Mouse (Mus musculus) kidney, adult 2 months (tissue): ENCODE measurements around the gene Gzmb. TPM values are rescaled to one million over a fixed set of nuclear protein-coding genes. Genes with fewer than 3 reads are reported as not detected.
"Not testable (repeated sequence)": the region's sequence is repeated elsewhere in the genome, so short reads cannot be mapped to it uniquely, and the experiment has no call there.

Source experiments
- DNase-seq: peaks from one replicate; pipeline ENCODE4 v3.0.0; 2021
- H3K27ac ChIP-seq: fragments of 200-500 bp; 2 replicates; pipeline ENCODE4 v1.5.1; 2012; ENCODE audit warnings: low read depth, low read length, control low read depth, inconsistent platforms; ENCODE audit not compliant: insufficient read depth
- H3K27me3 ChIP-seq: fragments of 200-500 bp; replicated peaks from 2 replicates; pipeline ENCODE4 v1.6.1; 2012; ENCODE audit warnings: mild to moderate bottlenecking, moderate library complexity, low read length, inconsistent platforms; ENCODE audit not compliant: control insufficient read depth, insufficient read depth
- H3K36me3 ChIP-seq: fragments of 200-500 bp; 2 replicates; pipeline ENCODE4 v1.6.1; 2012; ENCODE audit warnings: mild to moderate bottlenecking, moderate library complexity, low read length, inconsistent platforms; ENCODE audit not compliant: control insufficient read depth, insufficient read depth
- H3K4me1 ChIP-seq: fragments of 200-500 bp; 2 replicates; pipeline ENCODE4 v1.6.1; 2011; ENCODE audit warnings: low read length; ENCODE audit not compliant: control insufficient read depth, insufficient read depth
- H3K4me3 ChIP-seq: fragments of 200-500 bp; 2 replicates; pipeline ENCODE4 v1.5.1; 2011; ENCODE audit warnings: mild to moderate bottlenecking, low read depth, low read length, control low read depth; ENCODE audit not compliant: insufficient read depth
- CTCF ChIP-seq: fragments of 200-500 bp; conservative IDR thresholded peaks from 2 replicates; pipeline ENCODE4 v1.5.1; 2011; ENCODE audit warnings: low read depth, mild to moderate bottlenecking, control low read depth, low read length, moderate library complexity, mixed read lengths; ENCODE audit not compliant: insufficient read depth, insufficient read length
- POLR2A ChIP-seq: fragments of 200-500 bp; IDR thresholded peaks from one replicate; pipeline ENCODE4 v1.6.1; 2011; ENCODE audit warnings: low read depth, low read length, control low read depth
- WGBS: fragments of 180-500 bp; shearing (Covaris S2); methylation state at CpG from one replicate; pipeline ENCODE4 v1.1.7; 2018; 5-methylcytosine and 5-hydroxymethylcytosine counted together
- polyA plus RNA-seq: library from polyadenylated mRNA; depleted of rRNA; stranded (reverse); fragments of >200 nt; gene quantifications from 2 replicates; pipeline ENCODE4 v1.2.3, GENCODE M21; 2012; rRNA removed

The Gzmb gene
- polyA plus RNA-seq = 0.30 and 0.41 TPM in 2 replicates

DNA sequence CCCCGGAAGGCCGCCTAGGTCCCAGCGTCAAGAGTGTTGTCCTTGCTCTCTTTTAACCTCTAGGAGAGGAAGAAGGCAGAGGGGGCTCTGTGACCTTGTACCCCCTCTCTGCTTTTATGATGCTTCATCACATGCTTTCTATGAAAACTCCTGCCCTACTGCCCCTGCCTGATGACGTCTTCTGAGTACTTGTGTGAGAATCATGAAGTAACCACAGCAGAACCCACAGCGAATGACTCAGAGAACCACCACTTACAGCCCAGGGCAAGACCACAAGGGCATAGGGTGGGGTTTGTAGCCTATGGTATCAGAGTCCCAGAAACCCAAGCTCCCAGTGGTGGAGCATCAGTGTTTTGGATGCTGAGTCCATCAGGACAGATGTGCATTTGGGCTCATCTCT is at the start of gene Gzmb:
Gzmb (minus strand) TSS at position 108 of the 400 bp plus-strand sequence.
- Histone ChIP-seq H3K36me3 (no peaks in the 10 kb centered on the region), H3K27ac (no peak within 1 kb of the TSS), H3K27me3 (no peaks in the 10 kb centered on the region), H3K4me1 (no peaks in the 10 kb centered on the region), H3K4me3 (no peak within 1 kb of the TSS)
- 89% methylated on average over 5 of the region's 5 CpGs for WGBS
- DNase-seq = no peak
- TF ChIP-seq POLR2A (no peak), CTCF (no peak)

DNA sequence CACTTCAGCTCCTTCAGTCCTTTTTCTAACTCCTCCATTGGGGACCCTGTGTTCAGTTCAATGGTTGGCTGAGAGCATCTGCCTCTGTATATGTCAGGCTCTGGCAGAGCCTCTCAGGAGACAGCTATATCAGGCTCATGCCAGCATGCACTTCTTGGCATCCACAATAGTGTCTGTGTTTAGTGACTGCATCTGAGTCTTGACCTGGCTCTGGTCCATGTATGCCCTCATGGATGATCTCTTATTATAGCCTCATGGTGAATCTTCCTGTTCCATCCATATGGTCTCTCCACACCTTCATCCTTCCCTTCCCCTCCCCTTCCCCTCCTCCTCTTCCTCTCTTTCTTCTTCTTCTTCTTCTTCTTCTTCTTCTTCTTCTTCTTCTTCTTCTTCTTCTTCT is 49.7 kb upstream of the Gzmb start:
- H3K27me3 ChIP-seq, H3K36me3 ChIP-seq, H3K4me3 ChIP-seq, H3K4me1 ChIP-seq, H3K27ac ChIP-seq, DNase-seq: not testable (repeated sequence)

DNA sequence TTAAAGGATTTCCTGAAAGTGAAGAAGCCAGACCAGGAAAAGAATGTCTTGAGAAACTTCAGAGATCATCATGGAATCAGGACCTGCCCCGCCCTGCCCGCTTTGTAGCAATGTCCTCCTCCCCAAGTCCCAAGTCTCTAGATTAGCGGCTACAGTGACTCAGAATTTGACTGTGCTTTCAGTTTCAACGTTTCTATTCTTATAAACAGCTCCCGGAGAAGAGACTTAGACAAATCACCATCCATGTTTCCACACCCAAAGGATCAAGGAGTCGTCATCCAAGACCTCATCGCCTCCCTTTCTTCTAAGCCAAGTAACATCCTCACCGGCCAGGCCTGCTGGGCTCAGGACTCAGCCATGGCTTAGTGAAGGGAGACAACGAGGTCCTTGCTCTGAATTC is 48.2 kb upstream of the Gzmb start:
- no peak for DNase-seq
- TF ChIP-seq CTCF (no peak), POLR2A (no peak)
- no peaks in the 10 kb centered on the region for H3K27me3 ChIP-seq
- H3K27ac ChIP-seq = no peak overlapping the region
- H3K4me1 ChIP-seq = no peaks in the 10 kb centered on the region
- 85% methylated on average over 9 of the region's 9 CpGs for WGBS
- H3K4me3 ChIP-seq = no peak overlapping the region
- H3K36me3 ChIP-seq = no peaks in the 10 kb centered on the region

DNA sequence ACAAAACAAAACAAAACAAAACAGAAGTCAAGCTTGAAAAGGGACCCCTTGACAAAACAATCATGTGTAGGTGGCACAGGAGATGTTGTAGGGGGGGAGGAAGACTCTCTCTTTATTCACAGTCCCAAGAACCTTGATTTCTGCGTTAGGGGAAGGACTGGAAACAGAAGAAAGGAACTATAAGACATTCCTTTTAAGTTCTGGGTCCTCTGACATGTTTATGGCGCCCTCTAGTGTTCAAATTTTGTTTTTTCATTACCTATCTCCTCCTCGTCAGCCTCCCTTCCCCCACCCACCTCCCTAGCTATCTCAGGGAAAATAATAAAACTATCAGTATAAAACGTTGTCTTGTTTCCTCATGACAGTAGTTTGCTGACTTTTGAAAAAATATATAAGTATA is 42.1 kb upstream of the Gzmb start:
- under 1% methylated on average over 4 of the region's 4 CpGs for WGBS
- peak; percentile 60 for DNase-seq
- Histone ChIP-seq H3K27ac (no peak overlapping the region), H3K36me3 (no peaks in the 10 kb centered on the region), H3K4me1 (no peaks in the 10 kb centered on the region; the same call in 1 of the 2 replicates), H3K27me3 (no peaks in the 10 kb centered on the region), H3K4me3 (no peak overlapping the region)
- TF ChIP-seq POLR2A (no peak), CTCF (peak; percentile 40)

DNA sequence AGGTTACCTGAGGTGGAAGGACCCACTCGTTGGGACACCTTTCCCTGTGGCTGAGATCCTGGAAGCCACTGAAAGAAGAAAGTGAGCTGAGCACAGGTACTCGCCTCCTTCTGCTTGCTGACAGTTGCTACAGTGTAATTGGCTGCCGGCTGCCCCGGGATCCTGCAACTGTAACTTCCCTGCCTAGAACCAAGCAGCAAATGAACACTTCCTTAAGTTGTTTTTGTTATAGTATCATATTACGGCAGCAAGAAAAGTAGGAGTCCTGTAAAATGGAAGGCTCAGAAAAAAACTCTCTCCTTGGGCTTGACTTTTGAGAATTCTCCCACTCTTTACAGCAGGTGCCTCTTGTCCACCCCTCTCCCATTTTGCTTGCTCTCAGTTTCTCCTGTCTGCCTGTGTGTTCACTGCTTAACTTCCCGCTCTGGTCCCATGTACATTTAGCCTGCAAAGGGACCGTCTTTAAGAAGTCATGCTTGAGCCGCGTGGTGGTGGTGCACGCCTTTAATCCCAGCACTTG is 41.5 kb upstream of the Gzmb start:
- Histone ChIP-seq H3K27ac (no peak overlapping the region), H3K4me1 (no peaks in the 10 kb centered on the region; the same call in 1 of the 2 replicates), H3K27me3 (no peaks in the 10 kb centered on the region), H3K4me3 (no peak overlapping the region), H3K36me3 (no peaks in the 10 kb centered on the region)
- 33% methylated on average over 10 of the region's 10 CpGs for WGBS
- TF ChIP-seq POLR2A (no peak), CTCF (no peak)
- no peak for DNase-seq

DNA sequence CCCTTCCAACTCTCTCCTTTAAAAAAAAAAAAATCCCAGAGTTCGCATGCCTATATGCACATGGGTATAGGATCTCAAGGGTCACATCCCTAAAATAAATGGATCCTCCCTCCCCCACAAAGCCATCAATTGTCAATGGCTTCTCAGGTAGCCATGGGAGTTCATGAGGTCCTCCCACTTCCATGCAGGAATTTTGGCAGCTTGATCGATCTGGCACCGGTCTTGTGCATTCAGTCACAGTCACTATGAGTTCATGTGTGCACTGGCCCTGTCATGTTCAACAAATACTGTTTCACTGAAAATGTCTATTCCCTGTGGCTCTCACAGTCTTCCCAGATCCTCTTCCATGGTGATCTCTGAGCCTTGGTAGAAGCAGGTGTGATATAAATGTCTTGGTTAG is 40.0 kb upstream of the Gzmb start:
- TF ChIP-seq CTCF (no peak), POLR2A (no peak)
- H3K27me3 ChIP-seq = no peaks in the 10 kb centered on the region
- H3K4me3 ChIP-seq = no peak overlapping the region
- WGBS = 89% methylated on average over 3 of the region's 3 CpGs
- DNase-seq = no peak
- no peak overlapping the region for H3K27ac ChIP-seq
- H3K36me3 ChIP-seq = no peaks in the 10 kb centered on the region
- no peaks in the 10 kb centered on the region; the same call in 1 of the 2 replicates for H3K4me1 ChIP-seq

DNA sequence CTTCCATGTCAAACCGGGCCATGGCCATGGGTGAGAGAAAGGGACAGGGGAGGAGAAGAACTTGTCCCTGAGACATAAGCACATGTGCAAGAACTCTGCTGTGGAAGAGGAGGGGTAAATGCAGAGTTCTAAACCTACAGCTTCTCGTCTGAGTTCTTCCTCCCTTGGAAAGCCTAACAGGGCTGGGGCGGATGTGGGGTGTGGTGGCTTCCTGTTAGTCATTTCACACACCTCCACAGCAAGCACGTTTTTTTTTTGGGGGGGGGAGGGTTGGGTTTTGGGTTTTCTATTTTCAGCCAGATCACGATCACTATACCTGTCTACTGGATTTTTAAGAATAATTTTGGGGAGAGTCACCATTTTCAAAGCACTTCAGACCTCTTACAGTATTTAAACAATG is 34.7 kb upstream of the Gzmb start:
- 68% methylated on average over 5 of the region's 5 CpGs for whole genome bisulfite sequencing
- no peak overlapping the region for H3K27ac ChIP-seq

DNA sequence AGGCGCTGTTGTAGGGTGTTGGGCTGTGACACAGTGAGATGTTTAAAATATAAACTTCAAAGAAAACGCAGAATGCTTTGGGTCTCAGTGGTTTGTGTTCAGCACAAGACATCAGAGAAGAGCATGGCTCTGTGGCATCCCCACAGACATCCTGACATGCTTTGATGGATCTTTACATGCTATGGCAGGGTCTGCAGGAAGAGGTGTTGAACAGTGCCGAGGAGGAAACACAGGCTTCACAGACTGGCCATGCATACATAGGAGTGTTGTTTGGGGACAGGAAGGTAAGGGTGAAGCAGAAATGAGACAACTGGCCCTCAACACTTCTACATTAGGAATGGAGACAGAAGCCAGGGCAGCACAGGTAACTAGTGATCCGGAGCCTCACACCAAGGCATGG is 34.0 kb upstream of the Gzmb start:
- no peaks in the 10 kb centered on the region for H3K36me3 ChIP-seq
- 78% methylated on average over 4 of the region's 4 CpGs for WGBS
- no peak overlapping the region for H3K27ac ChIP-seq
- no peaks in the 10 kb centered on the region for H3K27me3 ChIP-seq
- no peaks in the 10 kb centered on the region for H3K4me1 ChIP-seq
- TF ChIP-seq CTCF (no peak), POLR2A (no peak)
- no peak overlapping the region for H3K4me3 ChIP-seq
- no peak for DNase-seq

More for the DNA sequence above, 34.7 kb upstream of the Gzmb start:
- H3K27me3 ChIP-seq = no peaks in the 10 kb centered on the region
- no peaks in the 10 kb centered on the region for H3K36me3 ChIP-seq
- no peaks in the 10 kb centered on the region for H3K4me1 ChIP-seq
- no peak for TF ChIP-seq CTCF
- no peak for TF ChIP-seq POLR2A
- H3K4me3 ChIP-seq = no peak overlapping the region
- no peak for DNase-seq
